Mouse (Mus musculus) olfactory bulb, adult 2 months (tissue): ENCODE data around the gene Smchd1.
"Not testable (repeated sequence)": the region's sequence is repeated elsewhere in the genome, so short reads cannot be mapped to it uniquely, and the experiment has no call there.

Experiments used
- CTCF ChIP-seq: fragments of 200-500 bp; IDR thresholded peaks from 2 replicates; pipeline ENCODE4 v1.5.1; 2012; ENCODE audit warnings: low read depth, mild to moderate bottlenecking, low read length, moderate library complexity; ENCODE audit not compliant: insufficient read depth
- POLR2A ChIP-seq: fragments of 200-500 bp; IDR thresholded peaks from 2 replicates; pipeline ENCODE4 v1.6.1; 2012; ENCODE audit warnings: mild to moderate bottlenecking, low read depth, low read length, moderate library complexity; ENCODE audit not compliant: insufficient read depth

- TF ChIP-seq POLR2A, CTCF: not testable (repeated sequence)
These were observed 55.7 kb downstream of the Smchd1 start for GRCm38 (mm10) chr17:71419448-71419847.
